Mouse (Mus musculus) heart, embryonic 11.5 days (tissue): ENCODE results near the gene Recql5. TPM values are rescaled to one million over a fixed set of nuclear protein-coding genes. Genes with fewer than 3 reads are reported as not detected.

Source experiments
- polyA plus RNA-seq: library from polyadenylated mRNA; unstranded; fragments of >200 nt; fragmentation: Nextera tagmentation; extraction: Ambion mirVana; gene quantifications from 2 replicates; pipeline ENCODE4 v1.2.1, GENCODE M21; 2014

The Recql5 gene
- polyA plus RNA-seq, 1 experiment from 2014 or later: 12.3 TPM

Other genes with a start within 250 kb of the Recql5 start
- 42.7 and 56.3 TPM in 2 replicates for gene Grb2, start 224.9 kb downstream of the Recql5 start, polyA plus RNA-seq
- gene Tmem94, start 168.0 kb downstream of the Recql5 start, polyA plus RNA-seq: 22.9 and 25.1 TPM in 2 replicates
- 17.4 and 18.1 TPM in 2 replicates for gene Caskin2, start 119.8 kb downstream of the Recql5 start, polyA plus RNA-seq
- gene Tsen54, start 118.8 kb downstream of the Recql5 start, polyA plus RNA-seq: 20.8 TPM in 2 replicates
- gene Llgl2, start 109.4 kb downstream of the Recql5 start, polyA plus RNA-seq: 21.5 and 22.4 TPM in 2 replicates
- 0.06 and 0.39 TPM in 2 replicates for gene Myo15b, start 75.1 kb downstream of the Recql5 start, polyA plus RNA-seq
- 19.6 and 21.8 TPM in 2 replicates for gene Smim5, start 33.5 kb downstream of the Recql5 start, polyA plus RNA-seq
- 0.46 and 1.2 TPM in 2 replicates for gene Smim6, start 21.5 kb downstream of the Recql5 start, polyA plus RNA-seq
- 27.9 and 28.3 TPM in 2 replicates for gene Sap30bp, start 195 bp downstream of the Recql5 start, polyA plus RNA-seq
- 0.51 and 0.80 TPM in 2 replicates for gene Itgb4, start 41.2 kb upstream of the Recql5 start, polyA plus RNA-seq
- gene Galk1, start 79.2 kb upstream of the Recql5 start, polyA plus RNA-seq: 137 and 151 TPM in 2 replicates
- gene H3f3b, start 94.5 kb upstream of the Recql5 start, polyA plus RNA-seq: 734 and 757 TPM in 2 replicates
- gene Unk, start 96.8 kb upstream of the Recql5 start, polyA plus RNA-seq: 18.7 and 20.0 TPM in 2 replicates
- 2.3 and 2.6 TPM in 2 replicates for gene Unc13d, start 144.5 kb upstream of the Recql5 start, polyA plus RNA-seq
- 129 and 144 TPM in 2 replicates for gene Wbp2, start 153.5 kb upstream of the Recql5 start, polyA plus RNA-seq
- 38.3 and 40.2 TPM in 2 replicates for gene Trim47, start 193.7 kb upstream of the Recql5 start, polyA plus RNA-seq
- gene Trim65, start 197.7 kb upstream of the Recql5 start, polyA plus RNA-seq: 3.9 and 4.5 TPM in 2 replicates
- 109 and 116 TPM in 2 replicates for gene Mrpl38, start 205.4 kb upstream of the Recql5 start, polyA plus RNA-seq
- gene Fbf1, start 234.7 kb upstream of the Recql5 start, polyA plus RNA-seq: 20.3 and 20.6 TPM in 2 replicates